Mouse (Mus musculus) thymus, adult 2 months (tissue): ENCODE measurements at regions not wholly inside any gene's neighbourhood (a gene's known extent, or its start where the extent isn't known, plus 50 kb on each side); places are given as distances from the start of the nearest gene placed in this dataset.

Experiments
- DNase-seq: peaks from one replicate; pipeline ENCODE4 v3.0.0; 2021
- H3K27ac ChIP-seq: fragments of 200-500 bp; 2 replicates; pipeline ENCODE4 v1.5.1; 2012; ENCODE audit warnings: low read length, control low read depth; ENCODE audit not compliant: control insufficient read depth, insufficient read depth
- H3K27me3 ChIP-seq: fragments of 200-500 bp; 2 replicates; pipeline ENCODE4 v1.6.1; 2012; ENCODE audit warnings: mild to moderate bottlenecking, low read length, moderate library complexity, mixed read lengths; ENCODE audit not compliant: control insufficient read depth, insufficient read depth
- H3K36me3 ChIP-seq: fragments of 200-500 bp; 2 replicates; pipeline ENCODE4 v1.6.1; 2012; ENCODE audit warnings: mild to moderate bottlenecking, low read length, moderate library complexity; ENCODE audit not compliant: control insufficient read depth, insufficient read depth
- H3K4me1 ChIP-seq: fragments of 200-500 bp; replicated peaks from 2 replicates; pipeline ENCODE4 v1.6.1; 2012; ENCODE audit warnings: low read length; ENCODE audit not compliant: control insufficient read depth, insufficient read depth
- H3K4me3 ChIP-seq: fragments of 200-500 bp; 2 replicates; pipeline ENCODE4 v1.5.1; 2012; ENCODE audit warnings: mild to moderate bottlenecking, low read length, control low read depth, moderate library complexity; ENCODE audit not compliant: control insufficient read depth, insufficient read depth
- CTCF ChIP-seq: fragments of 200-500 bp; IDR thresholded peaks from 2 replicates; pipeline ENCODE4 v1.5.1; 2012; ENCODE audit warnings: mild to moderate bottlenecking, control low read depth, low read length, moderate library complexity, borderline replicate concordance; ENCODE audit not compliant: control insufficient read depth, poor library complexity, insufficient read depth; ENCODE audit errors: extremely low read depth
- POLR2A ChIP-seq: fragments of 200-500 bp; IDR thresholded peaks from 2 replicates; pipeline ENCODE4 v1.6.1; 2012; ENCODE audit warnings: mild to moderate bottlenecking, low read length, control low read depth, moderate library complexity; ENCODE audit not compliant: control insufficient read depth, poor library complexity, insufficient read depth; ENCODE audit errors: extremely low read depth
- WGBS: fragments of 180-500 bp; shearing (Covaris S2); methylation state at CpG from one replicate; pipeline ENCODE4 v1.1.7; 2018; 5-methylcytosine and 5-hydroxymethylcytosine counted together

- Histone ChIP-seq H3K4me1 (no peaks in the 10 kb centered on the region), H3K4me3 (no peak overlapping the region), H3K27me3 (no peaks in the 10 kb centered on the region), H3K27ac (no peak overlapping the region), H3K36me3 (no peaks in the 10 kb centered on the region)
- TF ChIP-seq POLR2A (no peak), CTCF (no peak)
- no peak for DNase-seq
- 68% methylated on average over 7 of the region's 7 CpGs for WGBS
Measured at GRCm38 (mm10) chr8:89169484-89169883, 125.5 kb upstream of the Sall1 start.

GRCm38 (mm10) chr8:89167026-89167425 lies 123.1 kb upstream of the Sall1 start:
- TF ChIP-seq CTCF (no peak), POLR2A (no peak)
- Histone ChIP-seq H3K27me3 (no peaks in the 10 kb centered on the region), H3K4me1 (no peaks in the 10 kb centered on the region), H3K27ac (no peak overlapping the region), H3K4me3 (no peak overlapping the region), H3K36me3 (no peaks in the 10 kb centered on the region)
- no peak for DNase-seq
- WGBS = 74% methylated on average over 4 of the region's 4 CpGs

GRCm38 (mm10) chr8:89156909-89157308 lies 112.9 kb upstream of the Sall1 start:
- TF ChIP-seq POLR2A = no peak
- no peak for TF ChIP-seq CTCF
- 94% methylated on average over 1 of the region's 1 CpGs for WGBS
- H3K27ac ChIP-seq = no peak overlapping the region
- H3K4me3 ChIP-seq = no peak overlapping the region
- DNase-seq = no peak
- no peaks in the 10 kb centered on the region for H3K4me1 ChIP-seq
- no peaks in the 10 kb centered on the region for H3K27me3 ChIP-seq
- H3K36me3 ChIP-seq = no peaks in the 10 kb centered on the region

GRCm38 (mm10) chr8:89153605-89154004 lies 109.6 kb upstream of the Sall1 start:
- Histone ChIP-seq H3K27me3 (no peaks in the 10 kb centered on the region), H3K27ac (no peak overlapping the region), H3K4me3 (no peak overlapping the region), H3K36me3 (no peaks in the 10 kb centered on the region), H3K4me1 (no peaks in the 10 kb centered on the region)
- TF ChIP-seq POLR2A (no peak), CTCF (no peak)
- no peak for DNase-seq
- 81% methylated on average over 3 of the region's 3 CpGs for WGBS

- WGBS = 88% methylated on average over 17 of the region's 17 CpGs
Measured at GRCm38 (mm10) chr8:89152867-89153595, 109.1 kb upstream of the Sall1 start.

GRCm38 (mm10) chr8:89152331-89152730 lies 108.4 kb upstream of the Sall1 start:
- H3K27me3 ChIP-seq = no peaks in the 10 kb centered on the region
- H3K4me1 ChIP-seq = no peaks in the 10 kb centered on the region
- no peaks in the 10 kb centered on the region for H3K36me3 ChIP-seq
- TF ChIP-seq CTCF (no peak), POLR2A (no peak)
- H3K27ac ChIP-seq = no peak overlapping the region
- WGBS = 90% methylated on average over 8 of the region's 8 CpGs
- no peak for DNase-seq
- H3K4me3 ChIP-seq = no peak overlapping the region

More at GRCm38 (mm10) chr8:89152867-89153595, 109.1 kb upstream of the Sall1 start:
- H3K4me1 ChIP-seq = no peaks in the 10 kb centered on the region
- H3K4me3 ChIP-seq = no peak overlapping the region
- no peaks in the 10 kb centered on the region for H3K36me3 ChIP-seq
- no peak for DNase-seq
- H3K27ac ChIP-seq = no peak overlapping the region
- TF ChIP-seq POLR2A (no peak), CTCF (no peak)
- no peaks in the 10 kb centered on the region for H3K27me3 ChIP-seq

GRCm38 (mm10) chr8:89150952-89151351 lies 107.0 kb upstream of the Sall1 start:
- no peak for DNase-seq
- Histone ChIP-seq H3K4me1 (no peaks in the 10 kb centered on the region), H3K4me3 (no peak overlapping the region), H3K27ac (no peak overlapping the region), H3K27me3 (no peaks in the 10 kb centered on the region), H3K36me3 (no peaks in the 10 kb centered on the region)
- TF ChIP-seq CTCF = no peak
- no peak for TF ChIP-seq POLR2A
- WGBS = 43% methylated on average over 2 of the region's 2 CpGs
